ENCODE assay signal across 8 mouse cellular contexts in genomic region chr4:127060585-127061290, GRCm38 (mm10). TPM values are rescaled to one million over a fixed set of nuclear protein-coding genes. Genes with fewer than 3 reads are reported as not detected.
DNase-seq lines count a peak whose midpoint lies in the region; ATAC-seq and TF ChIP-seq lines count a peak whose summit lies in the region.

TSS of gene Zmym1 (minus strand) at chr4:127061152.

- H3K27ac ChIP-seq in forebrain, embryonic 11.5 days (ENCODE audit: low read depth, low read length) = no peak within 1 kb of the TSS; the same call in 1 of the 2 replicates
- peak within 1 kb of the TSS; percentile 72 for H3K27ac ChIP-seq in heart, embryonic 16.5 days (ENCODE audit: low read length)
- peak within 1 kb of the TSS; percentile 75 for H3K27ac ChIP-seq in liver, embryonic 16.5 days (ENCODE audit: low read length)
- peak within 1 kb of the TSS; percentile 20; the same call in 1 of the 2 replicates for H3K27ac ChIP-seq in neural tube, embryonic 13.5 days (replicated peaks)
- H3K27ac ChIP-seq in testis, adult 2 months (ENCODE audit: control insufficient read depth, insufficient read depth, low read depth, low read length) = peak within 1 kb of the TSS; percentile 92

- H3K36me3 ChIP-seq in forebrain, embryonic 11.5 days (ENCODE audit: control insufficient read depth, insufficient read depth, low read length) = no peaks in the 10 kb centered on the region
- peaks cover 14% of the 10 kb centered on the region for H3K36me3 ChIP-seq in heart, embryonic 16.5 days (ENCODE audit: control insufficient read depth, insufficient read depth)
- peaks cover 9% of the 10 kb centered on the region; the same call in 1 of the 2 replicates for H3K36me3 ChIP-seq in liver, embryonic 16.5 days (ENCODE audit: control insufficient read depth, insufficient read depth)
- H3K36me3 ChIP-seq in neural tube, embryonic 13.5 days = peaks cover 20% of the 10 kb centered on the region
- peaks cover 1% of the 10 kb centered on the region; the same call in 1 of the 2 replicates for H3K36me3 ChIP-seq in testis, adult 2 months (ENCODE audit: control insufficient read depth, insufficient read depth, low read length)

- under 1% methylated on average over 35 of the region's 38 CpGs for WGBS in forebrain, embryonic 11.5 days
- WGBS in heart, embryonic 16.5 days = 1% methylated on average over 38 of the region's 38 CpGs
- 1% methylated on average over 38 of the region's 38 CpGs for WGBS in liver, embryonic 16.5 days (ENCODE audit: insufficient replicate concordance)
- under 1% methylated on average over 38 of the region's 38 CpGs for WGBS in neural tube, embryonic 13.5 days

- H3K4me3 ChIP-seq in forebrain, embryonic 11.5 days (ENCODE audit: low read depth, low read length) = peak within 1 kb of the TSS; percentile 79
- peak within 1 kb of the TSS; percentile 93 for H3K4me3 ChIP-seq in heart, embryonic 16.5 days (ENCODE audit: low read length)
- peak within 1 kb of the TSS; percentile 76 for H3K4me3 ChIP-seq in liver, embryonic 16.5 days (ENCODE audit: low read depth, low read length)
- H3K4me3 ChIP-seq in neural tube, embryonic 13.5 days = peak within 1 kb of the TSS; percentile 70
- H3K4me3 ChIP-seq in testis, adult 2 months (ENCODE audit: control insufficient read depth, low read depth, low read length) = peak within 1 kb of the TSS; percentile 99

- peak; percentile 87 to 92 for DNase-seq in CD8-positive naive resting alpha-beta T cell, adult 2 months (ENCODE audit: low read depth in 2 of 2, low spot score in 2 of 2)
- DNase-seq in c-Kit-positive CD71-negative TER-119-negative erythroid progenitor cells, embryonic 14.5 days (ENCODE audit: low read depth) = peak; percentile 75
- peak; percentile 94 for DNase-seq in forebrain, embryonic 11.5 days (ENCODE audit: low spot score)
- DNase-seq in kidney, postnatal 4 days = peak; percentile 94 to 96

- no peaks in the 10 kb centered on the region for H3K4me1 ChIP-seq in forebrain, embryonic 11.5 days (replicated peaks; ENCODE audit: control insufficient read depth, insufficient read depth, low read length)
- H3K4me1 ChIP-seq in heart, embryonic 16.5 days (ENCODE audit: control insufficient read depth, insufficient read depth, low read length) = no peaks in the 10 kb centered on the region
- H3K4me1 ChIP-seq in liver, embryonic 16.5 days (ENCODE audit: control insufficient read depth, low read depth, low read length) = peaks cover 3% of the 10 kb centered on the region
- peaks cover 11% of the 10 kb centered on the region for H3K4me1 ChIP-seq in neural tube, embryonic 13.5 days (replicated peaks)
- peaks cover 3% of the 10 kb centered on the region; the same call in 1 of the 2 replicates for H3K4me1 ChIP-seq in testis, adult 2 months (ENCODE audit: control insufficient read depth, insufficient read depth, low read length)

- peak within 1 kb of the TSS; percentile 86 for H3K9ac ChIP-seq in forebrain, embryonic 11.5 days (ENCODE audit: low read length)
- peak within 1 kb of the TSS; percentile 89 for H3K9ac ChIP-seq in heart, embryonic 16.5 days (ENCODE audit: low read length)
- H3K9ac ChIP-seq in liver, embryonic 16.5 days (ENCODE audit: low read depth, low read length) = peak within 1 kb of the TSS; percentile 76
- peak within 1 kb of the TSS; percentile 77 for H3K9ac ChIP-seq in neural tube, embryonic 13.5 days

- peak within 1 kb of the TSS; percentile 74 for H3K4me2 ChIP-seq in forebrain, embryonic 11.5 days (ENCODE audit: low read depth, low read length, severe bottlenecking)
- peak within 1 kb of the TSS; percentile 74 for H3K4me2 ChIP-seq in heart, embryonic 16.5 days (ENCODE audit: low read depth, low read length)
- peak within 1 kb of the TSS; percentile 74 for H3K4me2 ChIP-seq in liver, embryonic 16.5 days (ENCODE audit: low read depth, low read length)
- H3K4me2 ChIP-seq in neural tube, embryonic 13.5 days = peak within 1 kb of the TSS; percentile 78

- H3K9me3 ChIP-seq in forebrain, embryonic 11.5 days (ENCODE audit: control insufficient read depth, low read length) = no peaks in the 10 kb centered on the region
- H3K9me3 ChIP-seq in heart, embryonic 16.5 days (replicated peaks; ENCODE audit: control insufficient read depth, low read length) = no peaks in the 10 kb centered on the region
- H3K9me3 ChIP-seq in liver, embryonic 16.5 days (replicated peaks; ENCODE audit: control insufficient read depth, low read length) = no peaks in the 10 kb centered on the region
- H3K9me3 ChIP-seq in neural tube, embryonic 13.5 days = no peaks in the 10 kb centered on the region

- peak; percentile 88 for TF ChIP-seq POLR2A in testis, adult 2 months (IDR thresholded peaks at IDR 0.05; ENCODE audit: control insufficient read depth, low read depth, low read length)

- peak; percentile 85 for ATAC-seq in forebrain, embryonic 11.5 days (replicated peaks; ENCODE audit: low FRiP score)
- ATAC-seq in heart, embryonic 16.5 days (replicated peaks; ENCODE audit: extremely low read depth, insufficient read depth, low FRiP score) = peak; percentile 94
- peak; percentile 98 for ATAC-seq in liver, embryonic 16.5 days (ENCODE audit: low read depth)
- peak; percentile 94 for ATAC-seq in neural tube, embryonic 13.5 days (ENCODE audit: low read depth)

- no peaks in the 10 kb centered on the region for H3K27me3 ChIP-seq in forebrain, embryonic 11.5 days (ENCODE audit: control insufficient read depth, insufficient read depth, low read length)
- no peaks in the 10 kb centered on the region for H3K27me3 ChIP-seq in heart, embryonic 16.5 days (ENCODE audit: control insufficient read depth, insufficient read depth, low read length)
- no peaks in the 10 kb centered on the region for H3K27me3 ChIP-seq in liver, embryonic 16.5 days (ENCODE audit: control insufficient read depth, insufficient read depth, low read depth, low read length)
- no peaks in the 10 kb centered on the region for H3K27me3 ChIP-seq in neural tube, embryonic 13.5 days
- no peaks in the 10 kb centered on the region for H3K27me3 ChIP-seq in testis, adult 2 months (ENCODE audit: control insufficient read depth, insufficient read depth, low read length)

- no peak for TF ChIP-seq CTCF in testis, adult 2 months (IDR thresholded peaks at IDR 0.05; ENCODE audit: control insufficient read depth, insufficient read depth, insufficient replicate concordance, low read depth, low read length)

RNA-seq across cellular contexts. Expression of gene Zmym1, which starts in this region (rescaled TPM):
- polyA plus RNA-seq in forebrain, embryonic 11.5 days (2014; fragmentation: Nextera tagmentation; extraction: Ambion mirVana) = 36.8 and 37.3 TPM in 2 replicates
- polyA plus RNA-seq in heart, embryonic 16.5 days (2015; fragmentation: Nextera tagmentation; extraction: Ambion mirVana) = 11.9 and 12.4 TPM in 2 replicates
- 8.1 and 8.4 TPM in 2 replicates for polyA plus RNA-seq in liver, embryonic 16.5 days (2015; fragmentation: Nextera tagmentation; extraction: Ambion mirVana)
- polyA plus RNA-seq in neural tube, embryonic 13.5 days (2015; fragmentation: Nextera tagmentation; extraction: Ambion mirVana) = 25.0 TPM in 2 replicates
- polyA plus RNA-seq in testis, adult 2 months (2012; rRNA removed) = 2.1 and 2.8 TPM in 2 replicates
